Mouse (Mus musculus) thymus, postnatal 10 days (tissue): Measurements from ENCODE around the gene Ptp4a2.

Experiments
- DNase-seq, 2 experiments: peaks; one replicate each; pipeline ENCODE4 v3.0.0; 2021; ENCODE audit warnings: low spot score in 2 of 2

Gene Ptp4a2

GRCm38 (mm10) chr4:129797985-129798384 is 13.0 kb upstream of the Ptp4a2 start:
- DNase-seq, result no peak

- DNase-seq, result no peak
Observed at GRCm38 (mm10) chr4:129803368-129803767, 7.7 kb upstream of the Ptp4a2 start.

- no peak for DNase-seq
Observed at GRCm38 (mm10) chr4:129805059-129805458, 6.0 kb upstream of the Ptp4a2 start.

GRCm38 (mm10) chr4:129811605-129812468 is 818 bp downstream of the Ptp4a2 start:
- no peak for DNase-seq

GRCm38 (mm10) chr4:129817591-129817990 is 6.6 kb downstream of the Ptp4a2 start:
- DNase-seq, result no peak

- DNase-seq, result no peak
Observed at GRCm38 (mm10) chr4:129818506-129819195, 7.6 kb downstream of the Ptp4a2 start.

GRCm38 (mm10) chr4:129819712-129820336 is 8.8 kb downstream of the Ptp4a2 start:
- DNase-seq, result peak; percentile 96 to 97

GRCm38 (mm10) chr4:129820417-129821086 is 9.5 kb downstream of the Ptp4a2 start:
- DNase-seq, result peak; percentile 67 to 70

- DNase-seq, result peak in 1 of 2 experiments; percentile 32
Observed at GRCm38 (mm10) chr4:129821087-129821616, 10.1 kb downstream of the Ptp4a2 start.

GRCm38 (mm10) chr4:129822324-129822723 is 11.3 kb downstream of the Ptp4a2 start:
- DNase-seq, result no peak

GRCm38 (mm10) chr4:129823216-129823810 is 12.3 kb downstream of the Ptp4a2 start:
- no peak for DNase-seq

GRCm38 (mm10) chr4:129827611-129828010 is 16.6 kb downstream of the Ptp4a2 start:
- no peak for DNase-seq

GRCm38 (mm10) chr4:129828081-129828480 is 17.1 kb downstream of the Ptp4a2 start:
- no peak for DNase-seq

GRCm38 (mm10) chr4:129829799-129830198 is 18.8 kb downstream of the Ptp4a2 start:
- DNase-seq, result no peak

GRCm38 (mm10) chr4:129830343-129830944 is 19.4 kb downstream of the Ptp4a2 start:
- DNase-seq, result no peak

GRCm38 (mm10) chr4:129834581-129834980 is 23.6 kb downstream of the Ptp4a2 start:
- no peak for DNase-seq

- no peak for DNase-seq
Observed at GRCm38 (mm10) chr4:129835296-129835695, 24.3 kb downstream of the Ptp4a2 start.

GRCm38 (mm10) chr4:129839866-129840555 is 29.0 kb downstream of the Ptp4a2 start:
- DNase-seq, result no peak

GRCm38 (mm10) chr4:129846823-129847222 is 35.8 kb downstream of the Ptp4a2 start:
- no peak for DNase-seq

GRCm38 (mm10) chr4:129850491-129850890 is 39.5 kb downstream of the Ptp4a2 start:
- no peak for DNase-seq
